Mouse (Mus musculus) limb, embryonic 14.5 days (tissue): ENCODE data around the gene Ccdc141. TPM values are rescaled to one million over a fixed set of nuclear protein-coding genes. Genes with fewer than 3 reads are reported as not detected.

Experiments
- ATAC-seq: fragments of 200-750 bp; cut with Nextera tagmentation; 2 replicates; pipeline ENCODE4 v1.8.0; 2017; ENCODE audit warnings: low read depth, moderate number of reproducible peaks, moderate TSS enrichment; ENCODE audit not compliant: low FRiP score
- DNase-seq: peaks from one replicate; pipeline ENCODE4 v3.0.0-alpha.2; 2015; ENCODE audit warnings: low spot score
- H3K27ac ChIP-seq: fragments of 300-500 bp; sonication (generic); replicated peaks from 2 replicates; pipeline ENCODE4 v1.5.1; 2014; ENCODE audit warnings: low read depth, mild to moderate bottlenecking, low read length, moderate library complexity, mixed read lengths
- H3K27me3 ChIP-seq: fragments of 300-500 bp; sonication (generic); 2 replicates; pipeline ENCODE4 v1.6.1; 2014; ENCODE audit warnings: low read length, mixed read lengths; ENCODE audit not compliant: control insufficient read depth, insufficient read depth
- H3K36me3 ChIP-seq: fragments of 300-500 bp; sonication (generic); 2 replicates; pipeline ENCODE4 v1.6.1; 2014; ENCODE audit warnings: mild to moderate bottlenecking, low read length, moderate library complexity, mixed read lengths; ENCODE audit not compliant: control insufficient read depth, insufficient read depth
- H3K4me1 ChIP-seq: fragments of 300-500 bp; sonication (generic); 2 replicates; pipeline ENCODE4 v1.6.1; 2014; ENCODE audit warnings: antibody characterized with exemption, low read length, mixed read lengths; ENCODE audit not compliant: control insufficient read depth, insufficient read depth
- H3K4me2 ChIP-seq: fragments of 300-500 bp; sonication (generic); replicated peaks from 2 replicates; pipeline ENCODE4 v1.6.1; 2014; ENCODE audit warnings: low read depth, mild to moderate bottlenecking, low read length, moderate library complexity; ENCODE audit not compliant: severe bottlenecking
- H3K4me3 ChIP-seq: fragments of 300-500 bp; sonication (generic); replicated peaks from 2 replicates; pipeline ENCODE4 v1.5.1; 2014; ENCODE audit warnings: low read length
- H3K9ac ChIP-seq: fragments of 300-500 bp; sonication (generic); 2 replicates; pipeline ENCODE4 v1.6.1; 2014; ENCODE audit warnings: mild to moderate bottlenecking, low read depth, low read length, moderate library complexity; ENCODE audit not compliant: severe bottlenecking
- H3K9me3 ChIP-seq: fragments of 300-500 bp; sonication (generic); 2 replicates; pipeline ENCODE4 v1.6.1; 2016; ENCODE audit warnings: low read length; ENCODE audit not compliant: control insufficient read depth
- POLR2A ChIP-seq: fragments of 200-500 bp; IDR thresholded peaks from 2 replicates; pipeline ENCODE4 v1.8.0; 2012; ENCODE audit warnings: inconsistent platforms, mild to moderate bottlenecking, moderate library complexity, borderline replicate concordance; ENCODE audit not compliant: insufficient read depth, insufficient read length; ENCODE audit errors: extremely low read depth
- WGBS: fragments of 180-500 bp; shearing (Covaris S2); extraction: QIAGEN DNeasy Blood & Tissue Kit; methylation state at CpG from one replicate; pipeline ENCODE4 v1.1.7; 2014; 5-methylcytosine and 5-hydroxymethylcytosine counted together
- polyA plus RNA-seq, 2 experiments: library from polyadenylated mRNA; depleted of rRNA in 1 of 2; stranded (reverse) in 1 of 2; unstranded in 1 of 2; fragments of >200 nt; fragmentation: Nextera tagmentation in 1 of 2; extraction: Ambion mirVana in 1 of 2; gene quantifications; 2 replicates each; pipeline versions ENCODE4 v1.2.1 to v1.2.3; 2012 to 2014

The Ccdc141 gene
- polyA plus RNA-seq, 2 experiments, result 8.9 to 14.5 TPM

GRCm38 (mm10) chr2:77166366-77166765, 4.1 kb downstream of the Ccdc141 start:
- no peak overlapping the region for H3K4me3 ChIP-seq
- ATAC-seq (no peak), DNase-seq (no peak)
- H3K9ac ChIP-seq, result no peak overlapping the region
- no peaks in the 10 kb centered on the region for H3K27me3 ChIP-seq
- WGBS, result 86% methylated on average over 4 of the region's 4 CpGs
- no peak for TF ChIP-seq POLR2A
- no peak overlapping the region for H3K4me2 ChIP-seq
- H3K36me3 ChIP-seq, result no peaks in the 10 kb centered on the region
- no peaks in the 10 kb centered on the region for H3K4me1 ChIP-seq
- no peaks in the 10 kb centered on the region for H3K9me3 ChIP-seq
- H3K27ac ChIP-seq, result no peak overlapping the region

GRCm38 (mm10) chr2:77164662-77165061, 5.8 kb downstream of the Ccdc141 start:
- no peaks in the 10 kb centered on the region for H3K36me3 ChIP-seq
- ATAC-seq (no peak), DNase-seq (no peak)
- no peak overlapping the region for H3K27ac ChIP-seq
- TF ChIP-seq POLR2A, result no peak
- no peaks in the 10 kb centered on the region for H3K4me1 ChIP-seq
- WGBS, result 82% methylated on average over 3 of the region's 3 CpGs
- H3K9me3 ChIP-seq, result no peaks in the 10 kb centered on the region
- no peak overlapping the region for H3K4me2 ChIP-seq
- H3K9ac ChIP-seq, result no peak overlapping the region
- H3K27me3 ChIP-seq, result no peaks in the 10 kb centered on the region
- no peak overlapping the region for H3K4me3 ChIP-seq

- H3K36me3 ChIP-seq, result no peaks in the 10 kb centered on the region
- no peak for ATAC-seq
- TF ChIP-seq POLR2A, result no peak
- no peak overlapping the region for H3K4me2 ChIP-seq
- no peak overlapping the region for H3K9ac ChIP-seq
- WGBS, result 90% methylated on average over 3 of the region's 3 CpGs
- DNase-seq, result no peak
- no peaks in the 10 kb centered on the region for H3K27me3 ChIP-seq
- no peaks in the 10 kb centered on the region for H3K4me1 ChIP-seq
- H3K27ac ChIP-seq, result no peak overlapping the region
- H3K9me3 ChIP-seq, result no peaks in the 10 kb centered on the region
- no peak overlapping the region for H3K4me3 ChIP-seq
These were observed 7.1 kb downstream of the Ccdc141 start for GRCm38 (mm10) chr2:77163381-77163780.

- ATAC-seq, result no peak
- Histone ChIP-seq H3K27me3 (no peaks in the 10 kb centered on the region), H3K4me3 (no peak overlapping the region), H3K36me3 (no peaks in the 10 kb centered on the region), H3K9me3 (no peaks in the 10 kb centered on the region), H3K27ac (no peak overlapping the region), H3K9ac (no peak overlapping the region), H3K4me2 (no peak overlapping the region), H3K4me1 (no peaks in the 10 kb centered on the region)
- no peak for DNase-seq
- 83% methylated on average over 3 of the region's 3 CpGs for WGBS
- no peak for TF ChIP-seq POLR2A
These were observed 8.3 kb downstream of the Ccdc141 start for GRCm38 (mm10) chr2:77162135-77162534.

- no peaks in the 10 kb centered on the region for H3K36me3 ChIP-seq
- no peak overlapping the region for H3K4me3 ChIP-seq
- H3K9me3 ChIP-seq, result no peaks in the 10 kb centered on the region
- no peak overlapping the region for H3K27ac ChIP-seq
- H3K4me1 ChIP-seq, result no peaks in the 10 kb centered on the region
- DNase-seq (no peak), ATAC-seq (no peak)
- WGBS, result 92% methylated on average over 4 of the region's 4 CpGs
- no peak overlapping the region for H3K9ac ChIP-seq
- no peak overlapping the region for H3K4me2 ChIP-seq
- no peak for TF ChIP-seq POLR2A
- H3K27me3 ChIP-seq, result no peaks in the 10 kb centered on the region
These were observed 12.9 kb downstream of the Ccdc141 start for GRCm38 (mm10) chr2:77157546-77157945.

- WGBS, result 78% methylated on average over 4 of the region's 4 CpGs
- ATAC-seq, result no peak
These were observed 16.4 kb downstream of the Ccdc141 start for GRCm38 (mm10) chr2:77154080-77154479.

More at GRCm38 (mm10) chr2:77154080-77154479, 16.4 kb downstream of the Ccdc141 start:
- no peak overlapping the region for H3K9ac ChIP-seq
- H3K27me3 ChIP-seq, result no peaks in the 10 kb centered on the region
- H3K4me2 ChIP-seq, result no peak overlapping the region
- DNase-seq, result no peak
- no peak overlapping the region for H3K4me3 ChIP-seq
- H3K27ac ChIP-seq, result no peak overlapping the region
- H3K36me3 ChIP-seq, result no peaks in the 10 kb centered on the region
- no peak for TF ChIP-seq POLR2A
- no peaks in the 10 kb centered on the region for H3K9me3 ChIP-seq
- no peaks in the 10 kb centered on the region for H3K4me1 ChIP-seq
